Mouse (Mus musculus) neural tube, embryonic 12.5 days (tissue): ENCODE measurements around the gene Vmn1r157. TPM values are rescaled to one million over a fixed set of nuclear protein-coding genes. Genes with fewer than 3 reads are reported as not detected.
"Not testable (repeated sequence)": the region's sequence is repeated elsewhere in the genome, so short reads cannot be mapped to it uniquely, and the experiment has no call there.

ENCODE experiments used
- ATAC-seq: fragments of 200-750 bp; cut with Nextera tagmentation; 2 replicates; pipeline ENCODE4 v1.8.0; 2017; ENCODE audit warnings: low read depth, mild to moderate bottlenecking, moderate TSS enrichment, moderate library complexity; ENCODE audit not compliant: low FRiP score
- H3K27ac ChIP-seq: fragments of 300-500 bp; sonication (generic); 2 replicates; pipeline ENCODE4 v1.5.1; 2016
- H3K27me3 ChIP-seq: fragments of 300-500 bp; sonication (generic); replicated peaks from 2 replicates; pipeline ENCODE4 v1.6.1; 2016; ENCODE audit warnings: mild to moderate bottlenecking
- H3K36me3 ChIP-seq: fragments of 300-500 bp; sonication (generic); 2 replicates; pipeline ENCODE4 v1.6.1; 2016; ENCODE audit warnings: mild to moderate bottlenecking
- H3K4me1 ChIP-seq: fragments of 300-500 bp; sonication (generic); 2 replicates; pipeline ENCODE4 v1.6.1; 2016
- H3K4me2 ChIP-seq: fragments of 300-500 bp; sonication (generic); replicated peaks from 2 replicates; pipeline ENCODE4 v1.6.1; 2016; ENCODE audit warnings: mild to moderate bottlenecking
- H3K4me3 ChIP-seq: fragments of 300-500 bp; sonication (generic); 2 replicates; pipeline ENCODE4 v1.5.1; 2016
- H3K9ac ChIP-seq: fragments of 300-500 bp; sonication (generic); 2 replicates; pipeline ENCODE4 v1.6.1; 2016; ENCODE audit warnings: mild to moderate bottlenecking
- H3K9me3 ChIP-seq: fragments of 300-500 bp; sonication (generic); 2 replicates; pipeline ENCODE4 v1.6.1; 2016; ENCODE audit warnings: mild to moderate bottlenecking
- WGBS: fragments of 180-500 bp; shearing (Covaris S2); methylation state at CpG from one replicate; pipeline ENCODE4 v1.1.7; 2016; 5-methylcytosine and 5-hydroxymethylcytosine counted together
- polyA plus RNA-seq: library from polyadenylated mRNA; unstranded; fragments of >200 nt; fragmentation: Nextera tagmentation; extraction: Ambion mirVana; gene quantifications from 2 replicates; pipeline ENCODE4 v1.2.1, GENCODE M21; 2016

Gene Vmn1r157
- polyA plus RNA-seq, result not detected in 2 replicates

GRCm38 (mm10) chr7:22761397-22761796 lies at the start of gene Vmn1r157:
Gene Vmn1r157 (plus strand): TSS chr7:22761697.
- not testable (repeated sequence) for ATAC-seq, H3K4me2 ChIP-seq, H3K9me3 ChIP-seq, H3K4me3 ChIP-seq, H3K36me3 ChIP-seq, H3K9ac ChIP-seq, H3K4me1 ChIP-seq, H3K27me3 ChIP-seq, H3K27ac ChIP-seq
- 41% methylated on average over 2 of the region's 3 CpGs for WGBS

- H3K27me3 ChIP-seq, H3K36me3 ChIP-seq, H3K9ac ChIP-seq, H3K4me3 ChIP-seq, H3K9me3 ChIP-seq, H3K4me2 ChIP-seq, H3K4me1 ChIP-seq, ATAC-seq, H3K27ac ChIP-seq: not testable (repeated sequence)
- WGBS, result no CpG with 5 or more reads among the region's 1 CpGs
These were observed 41.9 kb upstream of the Vmn1r157 start, which contains the start of gene Gm4567 for GRCm38 (mm10) chr7:22719610-22720009. Gene Gm4567 (minus strand): TSS chr7:22719710.

GRCm38 (mm10) chr7:22775981-22776380 lies 14.5 kb downstream of the Vmn1r157 start:
- 96% methylated on average over 7 of the region's 11 CpGs for WGBS
- ATAC-seq, result not testable (repeated sequence)

DNA sequence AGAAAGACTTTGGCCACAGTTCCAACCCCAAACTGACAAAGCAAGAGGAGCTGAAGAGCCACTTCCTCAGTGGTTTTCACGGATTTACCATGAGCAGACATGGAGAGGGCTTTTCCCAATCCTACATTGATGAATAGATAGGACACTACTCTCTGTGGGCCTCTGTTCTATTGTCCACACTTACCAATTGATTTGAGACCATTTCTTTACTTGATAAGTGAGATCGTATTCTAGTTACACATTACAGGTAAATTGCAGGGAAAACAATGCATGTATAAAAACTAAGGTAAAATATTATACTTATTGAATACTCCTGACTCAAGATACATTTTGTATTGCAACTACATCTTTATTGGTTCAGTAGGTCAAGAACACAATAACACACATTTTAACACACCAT lies 29.2 kb downstream of the Vmn1r157 start, which contains the start of gene Vmn1r158:
TSS of gene Vmn1r158 (minus strand) at position 101 of the 400 bp plus-strand sequence.
- not testable (repeated sequence) for ATAC-seq, H3K36me3 ChIP-seq, H3K4me2 ChIP-seq, H3K4me1 ChIP-seq, H3K9ac ChIP-seq, H3K27me3 ChIP-seq, H3K4me3 ChIP-seq, H3K27ac ChIP-seq
- H3K9me3 ChIP-seq, result peaks cover 11% of the 10 kb centered on the region; the same call in 1 of the 2 replicates
- WGBS, result 57% methylated on average over 2 of the region's 2 CpGs

More at GRCm38 (mm10) chr7:22775981-22776380, 14.5 kb downstream of the Vmn1r157 start:
- H3K9me3 ChIP-seq, H3K36me3 ChIP-seq, H3K4me2 ChIP-seq, H3K27ac ChIP-seq, H3K9ac ChIP-seq, H3K4me3 ChIP-seq, H3K27me3 ChIP-seq, H3K4me1 ChIP-seq: not testable (repeated sequence)

Other genes with a start within 250 kb of the Vmn1r157 start
- not detected in 2 replicates for gene Vmn1r152, start 238.7 kb upstream of the Vmn1r157 start, polyA plus RNA-seq
- gene Gm8677, start 226.8 kb upstream of the Vmn1r157 start, polyA plus RNA-seq, result not detected in 2 replicates
- not detected in 2 replicates for gene Gm4201, start 196.4 kb upstream of the Vmn1r157 start, polyA plus RNA-seq
- gene Gm4565, start 173.6 kb upstream of the Vmn1r157 start, polyA plus RNA-seq, result not detected in 2 replicates
- not detected in 2 replicates for gene Vmn1r155, start 103.7 kb upstream of the Vmn1r157 start, polyA plus RNA-seq
- gene Gm8693, start 69.4 kb upstream of the Vmn1r157 start, polyA plus RNA-seq, result not detected in 2 replicates
- not detected in 2 replicates for gene Gm4567, start 42.0 kb upstream of the Vmn1r157 start, polyA plus RNA-seq
- not detected in 2 replicates for gene Vmn1r158, start 29.1 kb downstream of the Vmn1r157 start, polyA plus RNA-seq
- gene Vmn1r159, start 81.9 kb downstream of the Vmn1r157 start, polyA plus RNA-seq, result not detected in 2 replicates
- gene Vmn1r160, start 109.5 kb downstream of the Vmn1r157 start, polyA plus RNA-seq, result not detected in 2 replicates
- gene Gm4214, start 223.0 kb downstream of the Vmn1r157 start, polyA plus RNA-seq, result not detected in 2 replicates